Mouse (Mus musculus) limb, embryonic 13.5 days (tissue): Measurements from ENCODE around the gene Kidins220. TPM values are rescaled to one million over a fixed set of nuclear protein-coding genes. Genes with fewer than 3 reads are reported as not detected.

Experiments used
- ATAC-seq: fragments of 200-750 bp; cut with Nextera tagmentation; 2 replicates; pipeline ENCODE4 v1.8.0; 2017; ENCODE audit warnings: low read depth, moderate number of reproducible peaks, moderate TSS enrichment; ENCODE audit not compliant: low FRiP score
- H3K27ac ChIP-seq: fragments of 300-500 bp; sonication (generic); 2 replicates; pipeline ENCODE4 v1.5.1; 2015; ENCODE audit warnings: inconsistent platforms, mild to moderate bottlenecking, moderate library complexity
- H3K27me3 ChIP-seq: fragments of 300-500 bp; sonication (generic); 2 replicates; pipeline ENCODE4 v1.6.1; 2015; ENCODE audit warnings: mild to moderate bottlenecking, inconsistent platforms
- H3K36me3 ChIP-seq: fragments of 300-500 bp; sonication (generic); 2 replicates; pipeline ENCODE4 v1.6.1; 2015; ENCODE audit warnings: inconsistent platforms, mild to moderate bottlenecking, moderate library complexity
- H3K4me1 ChIP-seq: fragments of 300-500 bp; sonication (generic); 2 replicates; pipeline ENCODE4 v1.6.1; 2015; ENCODE audit warnings: inconsistent platforms
- H3K4me2 ChIP-seq: fragments of 300-500 bp; sonication (generic); replicated peaks from 2 replicates; pipeline ENCODE4 v1.6.1; 2015; ENCODE audit warnings: inconsistent platforms, mild to moderate bottlenecking, moderate library complexity
- H3K4me3 ChIP-seq: fragments of 300-500 bp; sonication (generic); 2 replicates; pipeline ENCODE4 v1.5.1; 2015; ENCODE audit warnings: moderate library complexity, mild to moderate bottlenecking, inconsistent platforms
- H3K9ac ChIP-seq: fragments of 300-500 bp; sonication (generic); 2 replicates; pipeline ENCODE4 v1.6.1; 2015; ENCODE audit warnings: mild to moderate bottlenecking, inconsistent platforms
- H3K9me3 ChIP-seq: fragments of 300-500 bp; sonication (generic); 2 replicates; pipeline ENCODE4 v1.6.1; 2016; ENCODE audit warnings: inconsistent platforms
- WGBS: fragments of 180-500 bp; shearing (Covaris S2); methylation state at CpG from one replicate; pipeline ENCODE4 v1.1.7; 2015; 5-methylcytosine and 5-hydroxymethylcytosine counted together
- polyA plus RNA-seq: library from polyadenylated mRNA; unstranded; fragments of >200 nt; fragmentation: Nextera tagmentation; extraction: Ambion mirVana; gene quantifications from 2 replicates; pipeline ENCODE4 v1.2.1, GENCODE M21; 2015

The Kidins220 gene
- polyA plus RNA-seq, 1 experiment from 2014 or later = 25.9 TPM

DNA sequence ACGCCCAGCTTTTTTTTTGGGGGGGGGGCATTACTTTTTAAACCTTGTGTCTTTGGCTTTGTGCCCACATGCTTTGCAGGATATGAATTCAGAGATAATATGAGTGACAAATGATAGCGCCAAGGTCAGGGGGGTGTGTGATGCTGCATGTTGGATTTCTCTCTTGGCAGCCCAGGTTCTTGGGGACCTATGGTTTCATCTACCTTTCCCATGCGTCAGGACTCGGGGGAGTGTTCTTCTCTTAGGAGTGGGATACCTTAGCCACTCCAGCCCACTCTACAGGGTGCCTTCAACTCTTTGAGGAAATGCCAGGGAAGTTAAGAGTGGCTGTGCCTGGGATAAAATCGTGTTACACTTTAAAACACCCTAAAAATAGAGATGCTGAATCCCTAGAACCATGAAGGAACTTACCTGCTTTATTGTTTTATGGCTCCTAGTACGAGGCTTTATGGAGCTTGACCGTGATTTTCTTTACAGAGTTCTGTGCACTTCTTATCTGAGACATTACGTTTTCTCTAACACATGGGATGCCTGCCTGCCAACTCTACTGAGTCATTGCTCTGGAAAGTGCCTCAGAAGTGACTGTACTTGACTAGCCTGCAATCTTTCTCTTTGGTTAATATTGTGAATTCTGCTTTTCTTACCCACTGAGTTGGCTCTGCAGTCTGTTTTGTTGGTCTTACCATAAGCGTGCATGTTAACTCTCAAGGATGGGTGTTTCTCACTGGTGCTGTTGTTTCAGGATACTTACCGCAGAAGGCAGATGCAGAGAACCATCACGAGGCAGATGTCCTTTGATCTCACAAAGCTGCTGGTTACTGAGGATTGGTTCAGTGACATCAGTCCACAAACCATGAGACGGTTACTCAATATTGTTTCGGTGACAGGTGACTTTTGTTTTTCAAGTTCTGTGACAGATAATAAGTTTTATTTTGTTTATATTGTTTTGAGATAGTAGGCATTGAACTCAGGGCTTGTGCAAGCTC is 38.1 kb downstream of the Kidins220 start:
- no peak for ATAC-seq
- Histone ChIP-seq H3K9ac (no peak overlapping the region), H3K4me1 (no peaks in the 10 kb centered on the region), H3K27ac (no peak overlapping the region), H3K9me3 (no peaks in the 10 kb centered on the region), H3K36me3 (peaks cover 86% of the 10 kb centered on the region), H3K27me3 (no peaks in the 10 kb centered on the region), H3K4me3 (no peak overlapping the region), H3K4me2 (no peak overlapping the region)
- 77% methylated on average over 13 of the region's 13 CpGs for WGBS

- no peak overlapping the region for H3K27ac ChIP-seq
- H3K36me3 ChIP-seq = peaks cover 90% of the 10 kb centered on the region
- WGBS = 86% methylated on average over 5 of the region's 5 CpGs
- no peaks in the 10 kb centered on the region for H3K27me3 ChIP-seq
- H3K9ac ChIP-seq = no peak overlapping the region
- H3K4me1 ChIP-seq = no peaks in the 10 kb centered on the region
- no peaks in the 10 kb centered on the region for H3K9me3 ChIP-seq
- ATAC-seq = no peak
- H3K4me2 ChIP-seq = no peak overlapping the region
- no peak overlapping the region for H3K4me3 ChIP-seq
Measured at GRCm38 (mm10) chr12:25014307-25014927, 39.7 kb downstream of the Kidins220 start.

GRCm38 (mm10) chr12:25014938-25015337 is 40.2 kb downstream of the Kidins220 start:
- Histone ChIP-seq H3K4me1 (no peaks in the 10 kb centered on the region), H3K4me3 (no peak overlapping the region), H3K27ac (no peak overlapping the region), H3K4me2 (no peak overlapping the region), H3K36me3 (peaks cover 88% of the 10 kb centered on the region), H3K9me3 (no peaks in the 10 kb centered on the region), H3K9ac (no peak overlapping the region), H3K27me3 (no peaks in the 10 kb centered on the region)
- ATAC-seq = no peak
- 72% methylated on average over 7 of the region's 7 CpGs for WGBS

GRCm38 (mm10) chr12:25016995-25017394 is 42.3 kb downstream of the Kidins220 start:
- ATAC-seq = no peak
- H3K9me3 ChIP-seq = no peaks in the 10 kb centered on the region
- 87% methylated on average over 4 of the region's 4 CpGs for WGBS
- H3K4me1 ChIP-seq = no peaks in the 10 kb centered on the region
- H3K27ac ChIP-seq = no peak overlapping the region
- peaks cover 82% of the 10 kb centered on the region for H3K36me3 ChIP-seq
- no peak overlapping the region for H3K4me3 ChIP-seq
- H3K9ac ChIP-seq = no peak overlapping the region
- H3K4me2 ChIP-seq = no peak overlapping the region
- no peaks in the 10 kb centered on the region for H3K27me3 ChIP-seq

GRCm38 (mm10) chr12:25021057-25021456 is 46.3 kb downstream of the Kidins220 start:
- Histone ChIP-seq H3K9me3 (no peaks in the 10 kb centered on the region), H3K36me3 (peaks cover 59% of the 10 kb centered on the region), H3K27ac (no peak overlapping the region), H3K4me3 (no peak overlapping the region), H3K4me1 (no peaks in the 10 kb centered on the region), H3K27me3 (no peaks in the 10 kb centered on the region), H3K4me2 (no peak overlapping the region), H3K9ac (no peak overlapping the region)
- no peak for ATAC-seq
- WGBS = 88% methylated on average over 5 of the region's 5 CpGs

- Histone ChIP-seq H3K4me1 (no peaks in the 10 kb centered on the region), H3K9me3 (no peaks in the 10 kb centered on the region), H3K4me2 (no peak overlapping the region), H3K36me3 (peaks cover 33% of the 10 kb centered on the region), H3K27me3 (no peaks in the 10 kb centered on the region), H3K4me3 (no peak overlapping the region), H3K27ac (no peak overlapping the region), H3K9ac (no peak overlapping the region)
- 64% methylated on average over 9 of the region's 9 CpGs for WGBS
- no peak for ATAC-seq
Measured at GRCm38 (mm10) chr12:25024862-25025545, 50.3 kb downstream of the Kidins220 start.

DNA sequence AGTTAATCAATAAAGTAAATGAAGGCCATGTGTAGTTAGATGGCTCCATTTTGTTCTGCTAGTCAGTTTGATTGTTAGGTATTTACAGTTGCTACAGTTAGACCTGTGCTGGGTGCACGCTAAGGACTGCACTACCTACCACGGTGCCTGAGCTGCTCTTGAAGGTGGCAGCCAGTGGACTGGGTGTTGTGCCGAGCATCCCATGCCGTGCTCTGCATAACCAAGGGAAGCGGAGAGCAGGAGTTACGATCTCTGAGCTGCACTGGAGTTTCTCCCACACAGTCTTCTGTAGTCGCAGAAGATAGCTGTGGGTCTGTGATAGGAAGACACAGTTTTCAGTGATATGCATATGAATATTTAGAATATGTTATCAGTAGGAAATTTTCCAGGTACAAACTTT is 51.6 kb downstream of the Kidins220 start:
- 70% methylated on average over 7 of the region's 7 CpGs for WGBS
- no peaks in the 10 kb centered on the region for H3K4me1 ChIP-seq
- H3K9me3 ChIP-seq = no peaks in the 10 kb centered on the region
- no peak overlapping the region for H3K27ac ChIP-seq
- ATAC-seq = no peak
- H3K27me3 ChIP-seq = no peaks in the 10 kb centered on the region
- no peak overlapping the region for H3K9ac ChIP-seq
- H3K4me2 ChIP-seq = no peak overlapping the region
- H3K4me3 ChIP-seq = no peak overlapping the region
- H3K36me3 ChIP-seq = peaks cover 30% of the 10 kb centered on the region; the same call in 1 of the 2 replicates

DNA sequence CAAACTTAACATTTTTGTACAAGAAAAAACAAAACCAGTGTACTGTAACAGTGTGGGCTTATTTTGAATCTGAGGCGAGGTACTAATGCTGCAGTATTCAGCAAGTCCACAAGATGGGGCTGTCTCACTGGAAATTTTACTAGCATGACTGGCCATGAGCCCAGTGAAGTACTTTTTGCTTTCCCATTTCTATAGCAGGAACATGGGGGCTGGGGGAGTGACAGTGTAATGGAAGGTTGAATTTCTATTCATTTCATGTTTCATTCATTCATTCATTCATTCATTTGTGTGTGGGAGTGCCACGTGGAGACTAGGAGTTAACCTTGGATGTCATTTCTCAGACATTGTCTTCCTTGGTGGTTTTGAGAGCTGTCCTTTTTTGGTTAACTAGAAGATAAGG is 52.7 kb downstream of the Kidins220 start:
- H3K4me2 ChIP-seq = no peak overlapping the region
- no peaks in the 10 kb centered on the region for H3K27me3 ChIP-seq
- H3K4me1 ChIP-seq = no peaks in the 10 kb centered on the region
- no peak overlapping the region for H3K9ac ChIP-seq
- 25% methylated on average over 2 of the region's 2 CpGs for WGBS
- H3K9me3 ChIP-seq = no peaks in the 10 kb centered on the region
- no peak for ATAC-seq
- H3K36me3 ChIP-seq = peaks cover 30% of the 10 kb centered on the region; the same call in 1 of the 2 replicates
- H3K27ac ChIP-seq = no peak overlapping the region
- H3K4me3 ChIP-seq = no peak overlapping the region

DNA sequence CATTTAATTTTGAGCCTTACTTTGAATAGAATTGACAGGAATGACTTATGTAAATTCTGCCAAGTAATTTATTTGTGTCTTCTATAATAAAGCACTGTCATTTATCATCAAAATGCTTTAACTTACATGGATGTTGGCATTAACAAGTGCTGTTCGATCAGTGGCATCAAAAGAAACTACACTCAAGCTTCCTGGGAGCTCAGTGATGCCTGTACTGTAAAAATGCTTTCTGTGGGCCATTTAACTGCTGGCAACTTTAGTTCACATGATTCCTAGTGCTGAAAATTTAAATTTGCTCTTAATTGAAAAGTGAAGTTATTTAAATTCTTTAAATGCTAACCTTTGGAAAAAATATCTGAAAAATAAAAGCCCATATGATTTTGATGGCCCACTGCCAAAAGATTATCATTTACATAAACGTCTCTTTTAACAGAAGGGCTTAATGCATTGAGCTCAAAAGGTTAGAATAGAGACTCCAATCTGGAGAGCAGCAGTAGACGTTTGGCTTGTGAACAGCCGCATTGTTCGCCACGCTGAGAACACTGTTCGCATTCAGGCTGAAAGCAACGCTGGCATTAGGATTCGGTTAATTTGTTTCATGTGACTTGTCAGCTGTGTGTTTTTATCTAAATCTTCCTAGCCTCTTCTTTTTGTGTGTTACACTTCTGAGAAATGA is 59.1 kb downstream of the Kidins220 start:
- Histone ChIP-seq H3K9ac (no peak overlapping the region), H3K4me2 (no peak overlapping the region), H3K9me3 (no peaks in the 10 kb centered on the region), H3K36me3 (peaks cover 17% of the 10 kb centered on the region), H3K27me3 (no peaks in the 10 kb centered on the region), H3K4me1 (peaks cover 13% of the 10 kb centered on the region), H3K4me3 (no peak overlapping the region), H3K27ac (no peak overlapping the region)
- ATAC-seq = no peak
- WGBS = 46% methylated on average over 9 of the region's 9 CpGs

DNA sequence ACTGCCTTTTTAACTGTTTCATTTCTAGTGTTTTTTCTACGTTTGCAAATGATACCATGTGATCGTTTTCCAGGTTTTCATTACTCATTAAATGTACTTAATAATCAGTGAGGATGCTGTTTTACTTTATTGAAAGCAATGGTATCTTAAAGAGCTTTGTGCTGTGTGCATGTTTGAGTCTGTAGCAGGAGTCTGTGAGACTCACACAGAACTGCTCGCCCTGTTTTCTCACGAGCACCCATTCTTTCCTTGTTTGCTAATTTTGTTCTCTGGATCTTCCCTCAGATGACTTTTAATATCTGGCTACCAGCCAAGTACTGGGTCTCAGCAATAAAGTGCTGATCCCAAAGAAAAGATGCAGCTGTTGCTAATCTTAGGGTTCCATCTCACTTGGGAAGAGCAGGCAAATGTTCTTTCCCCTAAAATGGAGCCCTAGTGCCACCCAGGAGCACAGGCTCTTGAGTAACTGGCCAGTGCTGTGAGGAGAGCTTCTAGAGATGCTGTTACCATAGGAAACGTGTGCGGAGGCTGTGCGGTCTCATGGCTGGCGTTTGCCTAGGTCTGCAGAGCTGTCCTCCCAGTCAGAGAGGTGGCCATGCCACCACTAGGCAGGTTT is 59.7 kb downstream of the Kidins220 start:
- no peaks in the 10 kb centered on the region for H3K9me3 ChIP-seq
- no peak overlapping the region for H3K27ac ChIP-seq
- H3K4me3 ChIP-seq = no peak overlapping the region
- 72% methylated on average over 8 of the region's 8 CpGs for WGBS
- peaks cover 13% of the 10 kb centered on the region for H3K4me1 ChIP-seq
- no peak overlapping the region for H3K9ac ChIP-seq
- no peak overlapping the region for H3K4me2 ChIP-seq
- peaks cover 17% of the 10 kb centered on the region for H3K36me3 ChIP-seq
- ATAC-seq = no peak
- no peaks in the 10 kb centered on the region for H3K27me3 ChIP-seq

GRCm38 (mm10) chr12:25036024-25036423 is 61.3 kb downstream of the Kidins220 start:
- no peak overlapping the region for H3K4me3 ChIP-seq
- H3K9ac ChIP-seq = no peak overlapping the region
- no peaks in the 10 kb centered on the region for H3K9me3 ChIP-seq
- H3K4me1 ChIP-seq = peaks cover 13% of the 10 kb centered on the region
- 91% methylated on average over 3 of the region's 3 CpGs for WGBS
- no peaks in the 10 kb centered on the region for H3K27me3 ChIP-seq
- no peak overlapping the region for H3K4me2 ChIP-seq
- ATAC-seq = no peak
- no peak overlapping the region for H3K27ac ChIP-seq
- H3K36me3 ChIP-seq = peaks cover 18% of the 10 kb centered on the region
